Mouse (Mus musculus) kidney, postnatal 14 days (tissue): ENCODE measurements around the gene Ddx41.
"Not testable (repeated sequence)": the region's sequence is repeated elsewhere in the genome, so short reads cannot be mapped to it uniquely, and the experiment has no call there.

Experiments
- DNase-seq: peaks from one replicate; pipeline ENCODE4 v3.0.0; 2022; ENCODE audit warnings: mixed read lengths

The Ddx41 gene

DNA sequence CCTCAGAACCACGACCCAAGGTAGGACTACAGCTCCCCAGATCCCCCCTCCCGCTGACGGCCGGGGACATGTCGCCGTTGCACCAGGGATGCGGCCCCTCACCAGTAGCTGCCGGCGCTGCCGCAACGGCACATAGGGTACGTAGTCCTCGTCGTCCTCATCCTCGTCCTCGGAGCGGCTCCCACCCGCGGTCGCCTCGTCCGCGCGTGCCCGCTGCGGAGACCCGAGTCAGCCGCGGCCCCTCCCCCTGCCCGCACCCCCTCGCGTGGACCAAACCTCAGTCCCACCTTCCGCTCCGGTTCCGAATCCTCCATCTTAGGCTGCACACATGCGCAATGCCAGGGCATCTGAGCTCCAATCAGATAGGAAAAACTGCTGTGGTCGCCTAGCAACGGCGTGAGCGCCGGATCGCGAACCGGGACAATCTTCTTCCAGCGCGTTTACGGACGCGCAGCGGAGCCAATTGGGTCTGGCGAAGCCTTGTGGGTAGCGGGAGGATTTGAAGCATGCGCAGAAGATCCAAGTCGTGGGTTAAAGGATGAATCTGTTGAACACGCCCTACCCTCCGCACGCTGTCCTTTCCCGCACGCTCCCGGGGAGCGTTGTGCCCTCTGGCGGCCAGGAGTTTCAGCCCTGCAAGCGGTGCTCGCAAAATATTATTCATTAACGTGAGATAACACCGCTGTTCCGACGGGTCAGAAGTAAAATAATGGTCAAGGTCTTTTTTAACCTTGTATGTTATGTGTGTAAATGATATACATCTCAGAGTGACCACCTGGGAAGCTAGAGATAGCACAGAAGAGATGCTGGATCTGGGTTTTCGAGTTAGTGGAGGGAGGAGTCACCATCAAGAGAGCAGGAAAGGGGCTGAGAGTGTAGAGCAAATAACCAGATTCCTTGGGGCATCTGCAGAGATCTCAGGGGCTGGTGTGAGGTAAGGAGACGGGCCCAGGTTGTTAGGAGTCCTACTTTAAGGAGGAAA lies at the start of gene Ddx41:
TSS of gene Ddx41 (minus strand) at position 465 of the 982 bp plus-strand sequence.
- peak; percentile 100 for DNase-seq

DNA sequence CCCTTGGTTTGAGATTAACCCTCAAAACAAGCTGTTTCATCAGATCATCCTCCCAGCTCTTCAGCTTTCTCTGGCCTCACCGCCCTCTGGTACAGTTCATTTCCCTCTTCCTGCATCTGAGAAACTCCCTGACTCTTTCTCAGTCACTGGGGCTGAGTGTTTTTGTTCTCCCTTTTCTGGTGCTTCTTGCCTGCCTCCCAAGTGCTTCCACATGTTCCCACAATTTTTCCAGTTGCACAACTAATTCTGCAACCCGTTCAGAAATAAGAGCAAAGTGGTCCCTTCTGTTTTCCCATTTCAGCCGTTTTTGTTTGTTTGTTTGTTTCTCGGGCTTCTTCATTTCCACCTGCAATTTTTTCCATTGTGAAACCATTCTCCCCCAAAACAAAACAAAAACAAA lies 41.6 kb upstream of the Ddx41 start:
- DNase-seq = no peak

DNA sequence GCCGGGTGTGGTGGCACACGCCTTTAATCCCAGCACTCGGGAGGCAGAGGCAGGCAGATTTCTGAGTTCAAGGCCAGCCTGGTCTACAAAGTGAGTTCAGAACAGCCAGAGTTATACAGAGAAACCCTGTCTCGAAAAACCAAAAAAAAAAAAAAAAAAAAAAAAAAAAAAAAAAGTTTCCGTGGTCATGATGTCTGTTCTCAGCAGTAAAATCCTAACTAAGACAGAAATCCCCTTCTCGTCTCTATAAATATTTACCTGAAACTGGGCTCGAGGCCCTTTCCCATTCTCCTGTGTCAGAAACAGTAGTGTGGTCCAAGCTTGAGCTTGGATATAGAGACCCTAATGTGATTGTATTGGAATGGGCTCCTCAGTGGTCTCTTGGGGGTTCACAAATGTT lies 40.4 kb upstream of the Ddx41 start:
- DNase-seq = not testable (repeated sequence)

DNA sequence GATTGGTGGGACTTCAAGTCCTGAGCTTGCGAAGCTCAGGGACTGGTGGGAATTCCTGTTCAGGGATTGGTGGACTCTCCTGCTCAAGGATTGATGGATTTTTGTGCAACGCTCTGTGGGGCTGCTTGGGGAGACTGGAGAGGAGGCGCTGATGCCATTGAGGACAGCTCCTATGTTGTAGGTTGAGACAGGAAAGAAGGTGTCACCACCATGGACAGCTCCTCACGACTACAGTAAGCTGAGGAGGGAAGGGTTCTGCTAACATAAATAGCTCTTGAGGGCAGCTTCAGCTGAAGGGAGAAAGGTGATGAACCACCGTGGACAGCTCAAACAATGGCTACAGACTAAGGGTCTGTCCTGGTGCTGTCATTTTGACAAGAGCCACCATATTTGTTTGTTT lies 39.5 kb upstream of the Ddx41 start:
- DNase-seq = no peak

DNA sequence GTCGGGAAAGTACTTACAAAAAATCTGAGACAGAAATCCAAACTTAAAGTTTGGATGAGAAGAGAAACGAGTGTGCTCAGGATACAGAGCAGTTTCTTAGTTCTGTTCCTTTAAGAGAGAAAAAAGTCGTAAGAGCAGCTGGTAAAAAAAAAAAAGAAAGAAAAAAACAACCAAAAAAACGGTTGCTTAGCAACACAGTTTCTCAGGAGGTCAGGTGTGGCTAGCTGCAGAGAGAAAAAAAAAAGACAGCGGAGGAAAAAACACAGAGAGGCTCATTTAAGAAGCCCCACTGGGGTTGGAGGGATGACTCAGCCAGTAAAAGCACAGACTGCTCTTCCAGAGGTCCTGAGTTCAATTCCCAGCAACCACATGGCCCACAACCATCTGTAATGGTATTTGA lies 37.9 kb upstream of the Ddx41 start:
- DNase-seq = no peak

DNA sequence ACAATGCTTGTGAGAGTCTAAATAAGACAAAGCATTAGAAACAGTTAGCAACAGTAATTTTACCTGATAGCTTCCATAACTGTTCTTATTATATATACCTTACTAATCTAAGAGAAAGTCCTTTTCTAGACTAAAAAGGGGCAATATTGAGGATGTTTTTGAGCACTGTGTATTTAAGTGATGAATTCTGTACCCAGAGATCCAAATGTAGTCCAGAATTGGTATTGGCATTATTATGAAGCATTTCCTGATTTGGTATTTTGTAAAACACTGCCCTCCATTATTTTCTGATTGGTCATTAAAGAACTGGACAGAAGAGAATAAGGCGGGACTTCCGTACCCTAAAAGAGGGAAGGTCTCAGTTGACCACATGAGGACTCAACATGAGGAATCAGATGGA lies 37.0 kb upstream of the Ddx41 start, which contains the start of gene Tmed9:
TSS of gene Tmed9 (plus strand) at position 301 of the 400 bp plus-strand sequence.
- no peak for DNase-seq

GRCm38 (mm10) chr13:55571977-55572376 lies 35.5 kb upstream of the Ddx41 start:
- no peak for DNase-seq

- peak; percentile 96 for DNase-seq
Observed at GRCm38 (mm10) chr13:55571027-55571751, 34.7 kb upstream of the Ddx41 start, which contains the start of gene Fam193b. Gene Fam193b (minus strand): TSS chr13:55571120.

GRCm38 (mm10) chr13:55570286-55570973 lies 34.0 kb upstream of the Ddx41 start:
- peak; percentile 50 for DNase-seq

DNA sequence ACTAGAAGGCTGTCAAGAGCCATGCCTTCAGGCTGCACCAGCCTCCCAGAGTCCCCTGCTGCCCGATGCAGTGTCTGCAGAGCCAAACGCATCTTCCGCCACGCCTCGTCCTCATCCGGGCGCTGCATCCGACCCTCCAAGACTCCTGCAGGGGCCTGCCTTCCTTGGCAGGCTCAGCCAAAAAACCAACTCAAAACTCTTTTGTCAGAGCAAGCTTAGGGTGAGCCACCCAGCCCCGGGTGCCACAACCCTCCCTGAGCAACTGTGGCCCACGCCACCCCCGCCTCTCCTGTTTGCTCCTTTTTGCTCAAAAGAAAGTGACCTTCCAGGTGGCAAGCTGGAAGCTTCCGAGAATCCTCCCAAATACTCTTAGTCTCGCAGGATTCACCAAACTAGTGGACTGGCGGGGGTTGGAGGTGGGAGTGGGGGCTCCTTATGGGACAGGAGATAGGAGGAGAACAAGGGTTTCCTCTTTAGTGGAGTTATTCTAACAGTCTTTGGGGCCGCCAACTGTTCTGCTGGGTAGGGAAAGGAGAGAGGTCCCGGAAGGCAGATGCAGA lies 33.3 kb upstream of the Ddx41 start:
- DNase-seq = peak; percentile 36

DNA sequence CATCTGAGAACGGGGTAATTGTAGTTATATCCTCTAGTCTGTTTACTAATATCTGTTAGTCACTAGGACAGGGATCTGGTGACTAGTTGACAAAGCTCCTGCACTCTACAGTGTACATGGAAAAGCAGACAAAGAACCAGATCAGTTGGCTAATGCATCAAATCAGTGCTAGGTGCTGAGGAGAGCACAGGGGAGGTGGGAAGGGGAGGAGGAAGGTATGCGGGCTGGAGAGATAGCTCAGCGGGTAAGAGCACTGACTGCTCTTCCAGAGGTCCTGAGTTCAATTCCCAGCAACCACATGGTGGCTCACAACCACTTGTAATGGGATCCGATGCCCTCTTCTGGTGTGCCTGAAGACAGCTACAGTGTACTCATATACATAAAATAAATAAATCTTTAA lies 32.1 kb upstream of the Ddx41 start:
- not testable (repeated sequence) for DNase-seq

DNA sequence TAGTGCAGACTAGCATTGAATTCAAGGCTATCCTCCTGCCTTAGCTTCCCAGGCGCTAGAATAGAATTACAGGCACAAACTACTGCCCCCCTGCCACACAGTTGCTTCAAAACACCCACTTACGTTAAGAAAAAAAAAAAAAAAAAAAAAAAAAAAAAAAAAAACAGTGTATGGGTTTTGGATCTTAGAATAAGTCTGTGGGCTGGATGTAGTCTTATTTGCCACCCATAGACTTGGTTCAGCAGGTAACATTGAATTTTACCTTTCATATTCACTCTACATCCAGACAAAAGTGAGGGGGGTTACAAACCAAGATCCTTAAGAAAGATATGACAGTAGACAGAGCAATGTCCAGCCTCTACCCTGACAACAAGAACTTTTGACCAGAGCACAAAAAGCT lies 31.5 kb upstream of the Ddx41 start:
- DNase-seq = no peak

GRCm38 (mm10) chr13:55567001-55567400 lies 30.5 kb upstream of the Ddx41 start:
- no peak for DNase-seq

- no peak for DNase-seq
Observed at GRCm38 (mm10) chr13:55563266-55563879, 26.9 kb upstream of the Ddx41 start.

GRCm38 (mm10) chr13:55557499-55557898 lies 21.0 kb upstream of the Ddx41 start:
- DNase-seq = no peak

GRCm38 (mm10) chr13:55555921-55556320 lies 19.5 kb upstream of the Ddx41 start:
- DNase-seq = no peak

DNA sequence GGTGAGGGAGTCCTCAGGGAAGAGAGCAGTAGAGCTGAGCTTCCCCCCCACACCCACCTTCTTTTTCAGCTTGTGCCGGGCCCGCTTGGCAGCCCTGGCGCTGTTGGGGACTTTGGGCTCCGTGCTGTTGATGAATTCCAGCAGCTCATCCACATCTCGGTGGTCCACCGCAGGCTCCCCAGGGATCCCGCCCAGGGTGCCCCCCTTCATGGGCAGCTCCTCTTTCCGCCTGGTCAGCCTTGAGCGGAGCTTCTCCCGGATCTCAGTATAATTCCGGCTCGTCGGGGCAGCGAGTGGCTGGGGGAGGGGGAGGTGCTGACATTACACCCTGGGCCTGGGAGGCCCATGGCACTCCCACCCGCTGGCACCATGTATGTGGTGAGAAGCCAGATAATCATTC lies 12.6 kb upstream of the Ddx41 start:
- DNase-seq = no peak

DNA sequence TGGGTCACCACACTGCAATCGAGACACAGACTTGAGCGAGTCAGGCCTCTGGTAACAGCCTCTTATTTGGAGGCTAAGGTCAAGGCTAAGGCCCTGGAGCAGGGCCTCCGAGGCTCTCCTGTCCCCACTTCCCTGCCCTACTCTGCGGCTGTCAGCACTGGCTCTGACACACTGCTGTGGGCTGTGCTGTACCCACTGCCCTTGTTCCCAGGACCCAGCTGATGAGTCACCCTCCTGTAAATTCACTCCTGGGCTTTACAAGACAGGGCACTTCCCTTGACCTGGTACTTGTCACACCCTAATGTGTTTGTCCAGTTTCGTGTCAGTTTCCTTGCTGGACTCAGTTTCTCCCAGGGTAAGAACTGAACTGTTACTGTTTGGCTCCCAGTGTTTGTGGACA lies 12.0 kb upstream of the Ddx41 start:
- DNase-seq = no peak

DNA sequence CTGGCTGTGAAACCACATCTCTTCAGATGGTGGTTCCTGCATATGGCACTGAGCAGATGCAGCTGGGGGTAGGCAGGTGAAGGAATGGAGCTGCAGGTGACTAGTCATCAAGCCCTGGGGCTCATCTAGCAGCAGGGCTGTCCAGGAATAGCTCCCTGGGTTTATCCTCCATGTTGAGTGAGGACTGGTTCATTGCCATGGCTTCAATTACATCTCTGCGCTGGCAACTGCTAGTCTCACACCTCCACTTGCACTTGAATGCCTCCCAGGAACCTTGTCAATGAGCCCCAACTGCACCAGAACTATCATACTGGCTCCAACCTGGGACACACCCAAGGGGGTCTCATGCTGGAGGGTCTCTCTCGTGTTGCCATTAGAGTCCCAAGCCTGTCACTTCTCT lies 11.5 kb upstream of the Ddx41 start:
- no peak for DNase-seq

DNA sequence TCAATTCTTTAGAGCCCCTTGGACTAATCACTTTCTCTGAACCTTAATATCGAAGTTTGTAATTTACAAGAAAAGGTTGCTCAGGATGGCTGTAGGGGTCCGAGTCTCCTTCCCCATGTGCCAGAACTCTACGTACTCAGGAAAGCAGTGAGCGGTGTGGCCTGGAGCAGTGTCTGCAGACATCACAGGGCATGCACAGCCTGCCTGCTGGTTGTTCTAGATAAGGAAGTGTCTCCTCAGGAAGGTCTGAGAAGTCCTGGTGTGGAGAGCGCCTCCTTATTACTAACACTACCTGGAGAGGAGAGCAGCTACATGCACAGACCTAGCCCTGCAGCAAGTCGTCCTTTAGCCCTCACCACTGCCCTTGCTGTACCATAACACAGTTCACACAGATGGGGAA lies 8.3 kb upstream of the Ddx41 start:
- no peak for DNase-seq

DNA sequence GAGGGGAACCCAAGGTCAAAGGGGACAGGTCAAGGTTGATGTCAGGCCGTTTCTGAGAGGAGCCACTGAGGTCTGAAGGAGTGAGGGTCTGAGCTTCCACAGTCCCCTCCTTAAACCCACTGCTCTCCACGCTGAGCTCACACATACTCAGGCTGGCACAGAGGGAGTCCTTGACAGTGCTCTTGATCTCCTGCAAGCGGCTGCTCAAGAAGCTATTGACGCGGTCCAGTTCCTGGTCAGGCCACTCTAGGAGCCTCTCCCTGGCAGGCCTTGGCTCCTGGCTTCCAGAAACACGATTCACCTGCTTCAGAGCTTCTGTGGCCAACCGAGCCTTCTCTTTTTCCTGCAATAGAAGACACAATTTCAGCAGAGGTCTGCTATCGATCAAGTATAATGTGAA lies 7.0 kb upstream of the Ddx41 start:
- no peak for DNase-seq

- peak; percentile 90 for DNase-seq
Observed at GRCm38 (mm10) chr13:55542891-55543290, 6.4 kb upstream of the Ddx41 start.
